Mouse (Mus musculus): ENCODE data around the gene Aftph. TPM values are rescaled to one million over a fixed set of nuclear protein-coding genes. Genes with fewer than 3 reads are reported as not detected.

Gene Aftph
- 1 to 10 TPM in 1 of 2 experiments, under 1 TPM in 1; 0.57 to 6.1 TPM for polyA plus RNA-seq (2012; fragmentation: generic; extraction: Trizol)

GRCm38 (mm10) chr11:20741201-20742100 lies at the start of gene Aftph:
TSS of gene Aftph (minus strand) at chr11:20741589.

Other genes with a start within 250 kb of the Aftph start
- gene Sertad2, start 198.3 kb downstream of the Aftph start, polyA plus RNA-seq (2012; fragmentation: generic; extraction: Trizol) = 10 to 100 TPM in 1 of 2 experiments, 1 to 10 TPM in 1; 1.9 to 19.5 TPM
- gene Lgalsl, start 89.5 kb upstream of the Aftph start, polyA plus RNA-seq (2012; fragmentation: generic; extraction: Trizol) = 1 to 10 TPM in 1 of 2 experiments, under 1 TPM in 1; 0.66 to 6.6 TPM